Mouse (Mus musculus) ES-Bruce4 (cell line): ENCODE results near the gene Srl. TPM values are rescaled to one million over a fixed set of nuclear protein-coding genes. Genes with fewer than 3 reads are reported as not detected.

ENCODE experiments used
- H3K27ac ChIP-seq: 2 replicates; pipeline ENCODE4 v1.5.1; 2012; ENCODE audit warnings: low read length, inconsistent platforms; ENCODE audit not compliant: insufficient read depth
- H3K27me3 ChIP-seq: 2 replicates; pipeline ENCODE4 v1.6.1; 2012; ENCODE audit warnings: mild to moderate bottlenecking, low read length, inconsistent platforms; ENCODE audit not compliant: control insufficient read depth, poor library complexity, insufficient read depth, severe bottlenecking
- H3K36me3 ChIP-seq: 2 replicates; pipeline ENCODE4 v1.6.1; 2012; ENCODE audit warnings: inconsistent platforms, mild to moderate bottlenecking, low read length, moderate library complexity; ENCODE audit not compliant: control insufficient read depth, poor library complexity, insufficient read depth, severe bottlenecking
- H3K4me1 ChIP-seq: one replicate; pipeline ENCODE4 v1.8.1; 2011; ENCODE audit warnings: low read length; ENCODE audit not compliant: control insufficient read depth, insufficient read depth
- H3K4me3 ChIP-seq: 2 replicates; pipeline ENCODE4 v1.5.1; 2011; ENCODE audit warnings: low read depth, mild to moderate bottlenecking, low read length
- H3K9ac ChIP-seq: 2 replicates; pipeline ENCODE4 v1.6.1; 2012; ENCODE audit warnings: low read depth, mild to moderate bottlenecking, inconsistent platforms; ENCODE audit not compliant: poor library complexity, severe bottlenecking
- H3K9me3 ChIP-seq: replicated peaks from 2 replicates; pipeline ENCODE4 v1.6.1; 2012; ENCODE audit warnings: mild to moderate bottlenecking, low read length, inconsistent platforms; ENCODE audit not compliant: control insufficient read depth, poor library complexity, insufficient read depth, severe bottlenecking
- CTCF ChIP-seq: IDR thresholded peaks from one replicate; pipeline ENCODE4 v1.8.1; 2011; ENCODE audit warnings: low read depth, low read length
- EP300 ChIP-seq: IDR thresholded peaks from 2 replicates; pipeline ENCODE4 v1.6.1; 2011; ENCODE audit warnings: low read depth, low read length; ENCODE audit not compliant: insufficient read depth
- POLR2A ChIP-seq: IDR thresholded peaks from one replicate; pipeline ENCODE4 v1.8.1; 2011; ENCODE audit warnings: low read length; ENCODE audit not compliant: insufficient read depth
- polyA plus RNA-seq: library from polyadenylated mRNA; stranded (reverse); fragments of >200 nt; gene quantifications from 2 replicates; pipeline ENCODE4 v1.2.4, GENCODE M21; 2011; ENCODE audit warnings: low read depth; ENCODE audit not compliant: missing spikeins, insufficient read depth, insufficient read length

Srl gene
- polyA plus RNA-seq, 1 experiment: 30.0 TPM

DNA sequence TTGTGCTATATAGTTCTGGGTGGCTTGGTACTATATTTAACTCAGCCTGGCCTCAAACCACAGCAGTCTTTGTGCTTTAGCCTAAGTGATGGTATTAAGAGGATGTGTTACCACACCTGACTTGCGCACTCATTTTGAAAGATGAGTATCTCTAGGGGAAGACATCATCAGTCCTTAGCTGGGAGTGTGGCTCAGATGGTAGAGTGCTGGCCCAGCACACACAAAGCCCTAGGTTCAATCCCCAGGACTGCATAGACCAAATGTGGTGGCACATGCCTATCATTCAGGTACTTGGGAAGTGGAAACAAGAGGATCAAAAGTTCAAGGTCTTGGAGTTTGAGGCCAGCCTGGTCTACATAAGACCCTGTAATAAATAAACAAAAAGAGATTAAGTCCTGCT, 38.1 kb downstream of the Srl start:
- H3K4me3 ChIP-seq: no peak overlapping the region
- H3K27me3 ChIP-seq: no peaks in the 10 kb centered on the region
- no peak overlapping the region for H3K27ac ChIP-seq
- no peaks in the 10 kb centered on the region for H3K4me1 ChIP-seq
- H3K36me3 ChIP-seq: no peaks in the 10 kb centered on the region
- H3K9me3 ChIP-seq: no peaks in the 10 kb centered on the region
- no peak overlapping the region for H3K9ac ChIP-seq
- no peak for TF ChIP-seq EP300
- no peak for TF ChIP-seq CTCF
- TF ChIP-seq POLR2A: no peak

DNA sequence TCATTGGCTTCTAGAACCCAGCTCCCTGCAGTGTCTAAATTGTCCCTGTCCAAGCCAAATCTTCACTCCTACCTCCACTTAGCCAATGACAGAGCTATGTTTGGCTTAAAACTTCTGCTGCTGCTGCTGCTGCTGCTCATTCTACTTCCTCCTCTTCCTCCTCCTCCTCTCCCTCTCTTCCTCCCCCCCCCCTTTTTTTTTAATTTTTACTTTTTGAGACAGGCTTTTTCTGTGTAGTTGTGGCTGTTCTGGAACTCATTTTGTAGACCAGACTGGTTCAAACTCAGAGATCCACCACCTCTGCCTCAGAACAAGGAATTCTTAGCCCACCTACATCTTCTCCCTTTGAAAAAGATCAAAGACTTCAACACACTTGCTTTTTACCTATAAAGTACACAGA, 39.0 kb downstream of the Srl start:
- Histone ChIP-seq H3K9me3 (no peaks in the 10 kb centered on the region), H3K27ac (no peak overlapping the region), H3K27me3 (no peaks in the 10 kb centered on the region), H3K9ac (no peak overlapping the region), H3K4me1 (no peaks in the 10 kb centered on the region), H3K4me3 (no peak overlapping the region), H3K36me3 (no peaks in the 10 kb centered on the region)
- TF ChIP-seq EP300: no peak
- TF ChIP-seq CTCF: no peak
- no peak for TF ChIP-seq POLR2A

DNA sequence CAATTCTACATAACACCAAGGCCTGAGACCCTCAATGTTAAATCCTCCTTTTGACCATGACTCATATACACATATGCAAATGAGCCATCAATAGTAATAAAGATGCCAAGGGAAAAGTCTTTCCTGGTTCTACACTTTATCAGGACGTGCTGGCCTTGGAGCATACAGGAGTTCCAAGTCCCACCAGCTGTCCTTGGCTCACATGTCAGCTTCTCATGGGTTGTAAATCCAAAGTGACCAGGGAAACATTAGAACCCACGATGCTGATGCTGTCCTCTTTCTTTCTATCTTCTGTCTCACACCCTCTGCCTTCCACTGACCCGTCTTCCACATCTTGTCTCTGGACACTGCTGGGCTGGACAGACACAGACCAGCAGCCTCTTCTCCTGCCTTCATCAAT, 39.9 kb downstream of the Srl start:
- Histone ChIP-seq H3K27me3 (no peaks in the 10 kb centered on the region), H3K4me1 (no peaks in the 10 kb centered on the region), H3K9ac (no peak overlapping the region), H3K4me3 (no peak overlapping the region), H3K36me3 (no peaks in the 10 kb centered on the region), H3K27ac (no peak overlapping the region), H3K9me3 (no peaks in the 10 kb centered on the region)
- TF ChIP-seq EP300 (no peak), CTCF (no peak), POLR2A (no peak)

DNA sequence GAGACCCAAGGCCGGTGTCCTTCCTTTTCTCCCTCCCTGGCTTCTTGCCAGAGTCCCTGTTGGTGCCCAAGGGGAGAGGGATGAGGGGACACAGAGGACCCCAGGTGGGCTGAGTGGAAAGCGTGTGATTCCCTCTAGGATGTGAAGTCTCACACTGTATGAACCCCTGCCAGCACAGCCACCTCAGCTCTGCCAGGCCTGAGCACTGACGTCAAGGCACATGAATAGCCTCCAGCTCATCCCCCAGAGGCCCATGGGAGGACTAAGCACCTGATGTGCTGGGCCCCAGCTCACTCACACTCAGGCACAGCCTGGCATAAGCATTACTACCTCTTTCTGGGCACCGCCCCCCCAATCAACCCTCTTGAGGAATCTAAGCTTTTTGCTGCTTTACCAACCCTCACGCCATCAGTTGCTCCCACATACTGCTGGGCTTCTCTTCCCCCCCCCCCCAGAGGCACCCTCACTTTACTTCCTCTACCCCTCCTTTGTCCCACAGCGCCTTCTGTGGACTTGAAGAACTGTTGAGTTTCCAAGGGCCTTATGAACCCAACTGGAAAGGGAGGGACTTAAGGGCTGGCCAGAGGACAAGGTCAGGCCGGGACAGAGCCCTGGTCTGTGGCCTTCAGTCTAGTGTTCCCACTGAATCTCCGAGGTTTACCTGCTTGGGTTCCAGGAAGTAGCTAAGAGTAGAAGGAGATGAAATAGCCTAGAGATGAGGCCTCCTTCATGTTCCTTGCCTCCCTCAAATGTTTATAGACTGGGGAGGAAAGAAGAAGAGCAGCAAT, 40.8 kb downstream of the Srl start:
- Histone ChIP-seq H3K4me3 (no peak overlapping the region), H3K27me3 (no peaks in the 10 kb centered on the region), H3K27ac (no peak overlapping the region), H3K36me3 (no peaks in the 10 kb centered on the region), H3K9ac (no peak overlapping the region), H3K9me3 (no peaks in the 10 kb centered on the region), H3K4me1 (no peaks in the 10 kb centered on the region)
- TF ChIP-seq CTCF (no peak), POLR2A (no peak), EP300 (no peak)

DNA sequence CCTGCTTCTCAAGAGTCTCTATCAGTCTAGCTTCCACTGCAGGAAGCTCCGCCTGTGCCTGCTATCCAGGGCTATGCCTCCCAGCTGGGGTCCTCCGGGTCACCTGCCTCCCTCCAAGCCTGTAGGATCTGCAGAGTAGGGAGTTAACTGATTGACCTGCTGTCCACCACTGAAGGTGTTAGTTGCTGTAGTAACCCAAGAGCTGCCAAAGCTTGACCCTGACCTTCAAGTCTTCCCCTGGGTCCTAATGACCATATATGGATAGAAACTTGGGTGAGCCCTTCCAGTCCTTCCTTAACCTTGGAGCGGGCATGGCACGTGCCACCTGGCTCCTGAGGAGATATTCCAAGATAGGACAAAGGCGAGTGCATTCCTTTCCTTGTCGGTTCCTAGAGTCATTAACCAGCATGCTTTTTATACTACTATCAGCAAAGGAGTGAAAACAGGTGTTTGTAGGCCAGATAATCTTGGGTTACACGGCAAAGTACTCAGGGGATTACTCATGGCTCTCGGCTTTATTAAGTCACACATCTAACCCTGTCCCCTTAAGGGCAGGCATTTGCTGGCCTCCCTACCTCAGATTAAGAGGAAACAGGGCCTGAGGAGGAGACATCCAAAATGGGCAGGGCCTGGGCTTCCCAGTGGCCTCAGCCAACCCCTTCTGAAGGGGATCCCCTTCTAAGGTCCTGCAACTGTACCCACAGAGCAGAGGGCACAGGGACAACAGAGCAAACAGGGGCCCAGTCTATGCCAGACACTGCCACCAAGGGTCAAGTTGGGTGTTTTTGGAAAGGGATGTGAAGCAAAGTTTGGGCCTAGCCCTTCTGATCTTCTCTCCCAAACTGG, 43.6 kb downstream of the Srl start:
- Histone ChIP-seq H3K9me3 (no peaks in the 10 kb centered on the region), H3K4me3 (no peak overlapping the region), H3K27me3 (no peaks in the 10 kb centered on the region), H3K9ac (no peak overlapping the region), H3K36me3 (no peaks in the 10 kb centered on the region), H3K27ac (no peak overlapping the region), H3K4me1 (no peaks in the 10 kb centered on the region)
- no peak for TF ChIP-seq CTCF
- no peak for TF ChIP-seq POLR2A
- TF ChIP-seq EP300: no peak

DNA sequence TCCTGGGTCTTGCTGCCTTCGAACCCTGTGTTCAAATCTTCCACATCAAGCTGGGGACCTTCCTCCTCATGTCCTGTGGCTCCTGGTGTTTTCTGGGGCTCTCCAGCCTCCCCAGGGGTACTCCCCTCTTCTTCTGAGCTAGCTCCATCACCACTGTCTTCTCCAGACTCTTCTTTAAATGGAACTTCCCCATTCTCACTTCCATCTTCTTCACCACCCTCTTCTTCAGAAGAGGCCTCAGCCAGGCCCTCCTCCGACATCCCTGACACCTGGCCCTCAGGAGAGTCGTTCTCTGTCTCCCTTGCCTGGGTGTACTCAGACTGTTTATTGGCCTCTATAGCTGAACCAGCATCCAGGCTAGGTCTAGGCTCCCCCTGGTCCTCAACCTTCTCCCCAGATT, 45.1 kb downstream of the Srl start:
- no peak overlapping the region for H3K27ac ChIP-seq
- no peaks in the 10 kb centered on the region for H3K4me1 ChIP-seq
- H3K9ac ChIP-seq: no peak overlapping the region
- H3K36me3 ChIP-seq: no peaks in the 10 kb centered on the region
- H3K27me3 ChIP-seq: no peaks in the 10 kb centered on the region
- TF ChIP-seq CTCF (no peak), EP300 (no peak), POLR2A (no peak)
- H3K4me3 ChIP-seq: no peak overlapping the region
- H3K9me3 ChIP-seq: no peaks in the 10 kb centered on the region
